Mouse (Mus musculus) hindbrain, embryonic 16.5 days (tissue): ENCODE data around the gene Nrn1. TPM values are rescaled to one million over a fixed set of nuclear protein-coding genes. Genes with fewer than 3 reads are reported as not detected.
A peak's percentile ranks its signal among the peaks of the same experiment; 100 is the strongest.

ENCODE experiments used
- ATAC-seq: fragments of 200-750 bp; cut with Nextera tagmentation; 2 replicates; pipeline ENCODE4 v1.8.0; 2017; ENCODE audit warnings: moderate TSS enrichment, moderate library complexity
- H3K27ac ChIP-seq: fragments of 300-500 bp; sonication (generic); 2 replicates; pipeline ENCODE4 v1.5.1; 2014; ENCODE audit warnings: low read depth, mild to moderate bottlenecking, control low read depth, low read length, moderate library complexity
- H3K27me3 ChIP-seq: fragments of 300-500 bp; sonication (generic); replicated peaks from 2 replicates; pipeline ENCODE4 v1.6.1; 2014; ENCODE audit warnings: low read length; ENCODE audit not compliant: control insufficient read depth, insufficient read depth
- H3K36me3 ChIP-seq: fragments of 300-500 bp; sonication (generic); 2 replicates; pipeline ENCODE4 v1.6.1; 2014; ENCODE audit warnings: mild to moderate bottlenecking, low read length, moderate library complexity, mixed read lengths; ENCODE audit not compliant: control insufficient read depth, insufficient read depth
- H3K4me1 ChIP-seq: fragments of 300-500 bp; sonication (generic); 2 replicates; pipeline ENCODE4 v1.6.1; 2014; ENCODE audit warnings: low read depth, low read length; ENCODE audit not compliant: control insufficient read depth, insufficient read depth
- H3K4me2 ChIP-seq: fragments of 300-500 bp; sonication (generic); 2 replicates; pipeline ENCODE4 v1.6.1; 2014; ENCODE audit warnings: mild to moderate bottlenecking, low read length, control low read depth, moderate library complexity
- H3K4me3 ChIP-seq: fragments of 300-500 bp; sonication (generic); 2 replicates; pipeline ENCODE4 v1.5.1; 2014; ENCODE audit warnings: mild to moderate bottlenecking, low read length, control low read depth, moderate library complexity
- H3K9ac ChIP-seq: fragments of 300-500 bp; sonication (generic); 2 replicates; pipeline ENCODE4 v1.6.1; 2014; ENCODE audit warnings: low read depth, mild to moderate bottlenecking, control low read depth, low read length, moderate library complexity
- H3K9me3 ChIP-seq: fragments of 300-500 bp; sonication (generic); 2 replicates; pipeline ENCODE4 v1.6.1; 2014; ENCODE audit warnings: mild to moderate bottlenecking, low read length, moderate library complexity; ENCODE audit not compliant: control insufficient read depth
- WGBS: fragments of 180-500 bp; shearing (Covaris S2); extraction: QIAGEN DNeasy Blood & Tissue Kit; methylation state at CpG from one replicate; pipeline ENCODE4 v1.1.7; 2014; 5-methylcytosine and 5-hydroxymethylcytosine counted together
- polyA plus RNA-seq: library from polyadenylated mRNA; unstranded; fragments of >200 nt; fragmentation: Nextera tagmentation; extraction: Ambion mirVana; gene quantifications from 2 replicates; pipeline ENCODE4 v1.2.1, GENCODE M21; 2015

Gene Nrn1
- 76.5 and 87.1 TPM in 2 replicates for polyA plus RNA-seq

DNA sequence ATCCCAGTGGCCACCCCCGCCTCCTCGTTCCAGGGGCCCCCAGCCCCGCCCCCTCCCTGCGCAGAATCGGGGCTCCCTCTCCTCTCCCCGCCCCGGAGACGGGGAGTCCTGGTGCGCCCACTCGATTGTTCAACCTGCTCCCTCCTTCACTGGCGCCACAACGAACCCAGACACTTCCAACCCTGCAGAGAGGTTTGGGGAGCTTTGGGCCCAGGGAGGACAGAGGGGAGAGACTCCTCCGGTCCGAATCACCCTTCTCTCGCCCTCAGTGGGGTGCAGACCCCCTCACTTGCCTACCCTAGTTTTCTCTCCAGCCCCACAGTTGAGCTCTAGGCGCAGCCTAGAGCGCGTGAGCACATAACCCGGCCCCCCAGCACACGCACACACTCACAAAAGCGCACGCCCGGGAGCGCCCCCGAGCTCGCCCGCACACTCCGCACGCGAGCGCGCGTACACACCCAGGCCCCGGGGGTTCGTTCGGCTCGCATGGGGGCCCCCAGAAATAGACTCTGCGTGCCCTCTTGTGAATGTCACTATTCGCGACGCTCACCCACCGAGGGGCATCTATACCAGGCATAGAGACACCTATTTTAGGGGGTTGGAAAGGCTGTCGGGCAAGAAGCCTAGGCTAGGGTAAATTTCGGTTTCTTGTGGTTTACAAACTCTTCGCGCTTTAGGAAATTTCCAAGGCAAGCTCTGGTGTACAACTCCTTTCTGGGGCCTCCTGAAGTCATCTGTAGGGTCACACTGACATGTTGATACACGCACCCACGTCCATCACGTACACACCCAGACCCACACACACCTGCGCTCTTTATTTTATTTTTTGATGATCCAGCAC is at the start of gene Nrn1:
Gene Nrn1, minus strand, starts transcription at position 401 of the 841 bp plus-strand sequence.
- H3K9me3 ChIP-seq = peaks cover 4% of the 10 kb centered on the region; the same call in 1 of the 2 replicates
- H3K4me1 ChIP-seq = 0 out of 2 replicates have a peak, but pooled peaks cover 2% of the 10 kb centered on the region
- under 1% methylated on average over 50 of the region's 50 CpGs for WGBS
- peak within 1 kb of the TSS; percentile 45 for H3K4me3 ChIP-seq
- no peaks in the 10 kb centered on the region for H3K36me3 ChIP-seq
- peak within 1 kb of the TSS; percentile 74 for H3K4me2 ChIP-seq
- H3K9ac ChIP-seq = peak within 1 kb of the TSS; percentile 66
- H3K27me3 ChIP-seq = no peaks in the 10 kb centered on the region; the same call in none of the 2 replicates
- ATAC-seq = peak; percentile 54
- peak within 1 kb of the TSS; percentile 80 for H3K27ac ChIP-seq

GRCm38 (mm10) chr13:36779626-36780025 is 44.7 kb upstream of the Nrn1 start:
- Histone ChIP-seq H3K27me3 (no peaks in the 10 kb centered on the region), H3K36me3 (no peaks in the 10 kb centered on the region), H3K9ac (no peak overlapping the region), H3K4me2 (no peak overlapping the region), H3K4me3 (no peak overlapping the region), H3K9me3 (no peaks in the 10 kb centered on the region), H3K4me1 (no peaks in the 10 kb centered on the region), H3K27ac (no peak overlapping the region)
- WGBS = 61% methylated on average over 5 of the region's 5 CpGs
- ATAC-seq = no peak

DNA sequence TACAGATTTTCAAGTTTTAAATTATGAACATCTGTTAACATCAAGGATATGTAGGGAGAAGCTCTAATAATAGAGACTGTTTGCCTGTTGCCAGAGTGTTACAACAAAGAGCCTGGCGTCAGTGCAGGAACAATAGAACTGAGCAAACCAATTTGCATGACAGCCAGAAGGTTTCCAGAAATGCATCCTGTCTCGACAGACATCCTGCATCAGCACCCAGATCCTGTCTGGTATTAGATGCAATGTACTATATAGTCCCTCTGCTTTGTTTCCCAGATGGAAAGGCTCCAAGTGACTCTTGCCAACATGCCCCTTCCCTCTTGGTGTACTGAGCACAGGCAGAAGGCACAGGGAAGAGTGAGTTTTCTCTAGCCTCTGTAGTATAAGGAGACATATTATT is 31.9 kb upstream of the Nrn1 start:
- no peaks in the 10 kb centered on the region for H3K27me3 ChIP-seq
- ATAC-seq = no peak
- WGBS = 27% methylated on average over 2 of the region's 2 CpGs

DNA sequence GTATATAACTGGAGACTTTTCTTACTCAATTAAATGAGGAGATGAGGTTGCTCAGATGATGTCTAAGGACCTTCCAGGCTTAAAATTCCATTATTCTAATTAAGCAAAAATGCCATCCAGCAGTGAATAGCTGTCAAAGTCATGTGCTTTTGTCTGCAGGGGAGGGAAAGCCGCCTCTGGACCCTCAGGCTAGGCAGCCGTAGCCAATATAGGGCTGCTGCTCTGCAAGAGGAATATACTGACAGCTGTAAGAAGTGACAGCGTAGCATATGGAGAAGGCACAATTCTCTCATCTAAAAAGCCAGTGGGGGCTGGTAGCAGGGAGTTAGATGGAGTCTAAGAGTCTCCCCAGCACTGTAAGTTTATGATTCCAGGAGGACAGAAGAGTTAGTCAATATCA is 16.9 kb upstream of the Nrn1 start:
- 40% methylated on average over 3 of the region's 3 CpGs for WGBS
- ATAC-seq = 0 out of 2 replicates have a peak, but pooled peaks have one; percentile 50
- Histone ChIP-seq H3K27me3 (no peaks in the 10 kb centered on the region), H3K27ac (no peak overlapping the region), H3K36me3 (no peaks in the 10 kb centered on the region), H3K9ac (no peak overlapping the region), H3K4me2 (no peak overlapping the region), H3K4me1 (peaks cover 2% of the 10 kb centered on the region; the same call in 1 of the 2 replicates), H3K4me3 (no peak overlapping the region), H3K9me3 (no peaks in the 10 kb centered on the region)

More for the DNA sequence above, 31.9 kb upstream of the Nrn1 start:
- no peak overlapping the region for H3K4me3 ChIP-seq
- H3K9ac ChIP-seq = no peak overlapping the region
- no peaks in the 10 kb centered on the region for H3K36me3 ChIP-seq
- H3K4me1 ChIP-seq = no peaks in the 10 kb centered on the region
- no peaks in the 10 kb centered on the region for H3K9me3 ChIP-seq
- H3K4me2 ChIP-seq = no peak overlapping the region
- no peak overlapping the region for H3K27ac ChIP-seq

DNA sequence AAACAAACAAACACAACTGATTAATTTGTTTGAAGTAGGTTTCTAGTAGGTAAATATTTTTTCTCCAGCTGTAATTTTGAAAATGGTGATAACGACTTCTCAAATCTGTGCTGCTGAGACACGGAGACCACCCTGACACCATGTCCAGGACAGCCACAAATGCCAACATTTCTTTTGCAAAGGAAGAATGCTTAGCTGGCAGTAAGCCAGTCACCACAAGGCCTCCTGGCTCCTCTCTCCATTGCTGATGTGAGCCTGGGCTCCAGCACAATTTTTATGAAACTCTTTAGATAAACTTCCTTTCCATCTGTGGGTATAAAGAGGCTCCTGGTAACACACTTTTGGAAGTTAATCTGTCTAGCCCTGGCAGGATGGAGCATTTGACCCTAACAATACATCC is 15.1 kb upstream of the Nrn1 start:
- H3K9ac ChIP-seq = no peak overlapping the region
- no peak overlapping the region for H3K4me3 ChIP-seq
- ATAC-seq = no peak
- WGBS = 44% methylated on average over 2 of the region's 2 CpGs
- H3K27ac ChIP-seq = no peak overlapping the region
- peaks cover 2% of the 10 kb centered on the region; the same call in 1 of the 2 replicates for H3K4me1 ChIP-seq
- H3K4me2 ChIP-seq = no peak overlapping the region
- no peaks in the 10 kb centered on the region for H3K9me3 ChIP-seq
- H3K36me3 ChIP-seq = no peaks in the 10 kb centered on the region
- H3K27me3 ChIP-seq = no peaks in the 10 kb centered on the region

DNA sequence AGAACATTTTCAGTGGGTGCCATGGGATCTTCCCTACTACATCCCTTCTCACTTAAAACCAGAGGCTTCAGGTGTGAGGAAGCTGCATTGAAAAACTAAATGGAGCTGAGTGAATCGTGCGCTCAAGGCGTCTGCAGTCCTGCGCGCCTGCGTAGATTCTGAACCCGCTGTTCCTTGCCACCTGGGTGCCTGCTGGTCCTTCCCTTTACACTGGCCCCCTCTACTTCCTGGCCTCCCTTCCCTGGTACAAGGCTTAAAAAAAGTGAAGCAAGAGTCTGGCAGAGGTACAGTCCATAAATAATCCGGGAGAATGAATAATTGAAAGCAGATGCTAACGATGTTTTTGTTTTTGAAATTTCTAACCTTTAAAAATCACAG is 1.7 kb upstream of the Nrn1 start:
- H3K4me2 ChIP-seq = peak overlapping the region; percentile 74
- H3K27ac ChIP-seq = peak overlapping the region; percentile 80
- H3K36me3 ChIP-seq = no peaks in the 10 kb centered on the region
- no peaks in the 10 kb centered on the region; the same call in none of the 2 replicates for H3K27me3 ChIP-seq
- 0 out of 2 replicates have a peak, but pooled peaks cover 2% of the 10 kb centered on the region for H3K4me1 ChIP-seq
- ATAC-seq = peak; percentile 24
- H3K4me3 ChIP-seq = peak overlapping the region; percentile 45
- WGBS = 8% methylated on average over 9 of the region's 9 CpGs
- peaks cover 4% of the 10 kb centered on the region; the same call in 1 of the 2 replicates for H3K9me3 ChIP-seq
- H3K9ac ChIP-seq = peak overlapping the region; percentile 56; the same call in 1 of the 2 replicates

DNA sequence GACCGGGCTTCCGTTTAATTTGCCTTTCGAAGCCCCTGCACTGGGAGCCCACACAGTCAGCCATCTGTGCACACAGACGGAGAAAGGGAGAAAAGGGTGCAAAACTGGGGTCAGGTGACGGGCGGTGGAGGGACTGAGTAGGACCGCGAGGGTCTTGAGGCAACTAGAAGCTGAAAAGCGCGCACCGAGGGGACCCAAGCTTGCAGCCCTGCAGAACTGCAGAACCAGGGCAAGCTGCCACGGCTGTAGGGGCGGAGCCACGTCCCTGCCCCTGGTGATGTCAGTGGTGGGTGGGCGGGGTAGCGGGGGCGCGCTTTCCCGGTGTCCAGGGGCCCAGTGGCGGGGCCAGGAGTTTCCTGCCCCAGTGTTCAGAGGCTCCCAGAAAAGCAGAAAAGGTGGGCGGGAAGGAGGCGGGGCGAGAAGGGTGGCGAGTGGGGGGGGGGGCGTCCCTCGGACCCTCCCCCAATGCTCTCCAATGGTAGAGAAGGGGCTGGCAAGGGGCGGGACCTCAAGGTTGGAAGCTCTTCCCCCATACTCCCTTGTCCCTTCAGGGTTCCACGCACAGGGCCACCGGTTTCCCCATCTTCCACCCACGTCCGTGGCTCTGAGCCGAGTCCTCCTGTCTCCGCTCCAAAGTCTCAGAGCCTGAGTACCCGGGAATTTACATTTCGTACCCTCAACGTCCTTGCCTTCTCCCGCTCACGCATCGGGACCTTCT is 1.1 kb upstream of the Nrn1 start:
- peak overlapping the region; percentile 45 for H3K4me3 ChIP-seq

GRCm38 (mm10) chr13:36733989-36734690 is 791 bp downstream of the Nrn1 start:
- peak overlapping the region; percentile 66 for H3K9ac ChIP-seq
- 0% methylated on average over 25 of the region's 26 CpGs for WGBS
- no peaks in the 10 kb centered on the region for H3K36me3 ChIP-seq
- H3K4me1 ChIP-seq = 0 out of 2 replicates have a peak, but pooled peaks cover 2% of the 10 kb centered on the region
- H3K4me3 ChIP-seq = peak overlapping the region; percentile 45
- peak overlapping the region; percentile 80 for H3K27ac ChIP-seq
- H3K27me3 ChIP-seq = peaks cover 6% of the 10 kb centered on the region
- peak; percentile 3; the same call in 1 of the 2 replicates for ATAC-seq
- H3K9me3 ChIP-seq = peaks cover 4% of the 10 kb centered on the region; the same call in 1 of the 2 replicates
- H3K4me2 ChIP-seq = peak overlapping the region; percentile 74

More for the DNA sequence above, 1.1 kb upstream of the Nrn1 start:
- Histone ChIP-seq H3K4me2 (peak overlapping the region; percentile 74), H3K27ac (peak overlapping the region; percentile 80), H3K9ac (peak overlapping the region; percentile 66), H3K9me3 (peaks cover 4% of the 10 kb centered on the region; the same call in 1 of the 2 replicates), H3K36me3 (no peaks in the 10 kb centered on the region), H3K27me3 (no peaks in the 10 kb centered on the region; the same call in none of the 2 replicates), H3K4me1 (0 out of 2 replicates have a peak, but pooled peaks cover 2% of the 10 kb centered on the region)
- under 1% methylated on average over 34 of the region's 39 CpGs for WGBS
- ATAC-seq = peak; percentile 93
